Mouse (Mus musculus) heart, embryonic 11.5 days (tissue): ENCODE data around the gene Unkl. TPM values are rescaled to one million over a fixed set of nuclear protein-coding genes. Genes with fewer than 3 reads are reported as not detected.

Source experiments
- ATAC-seq: fragments of 200-750 bp; cut with Nextera tagmentation; replicated peaks from 2 replicates; pipeline ENCODE4 v1.8.0; 2017; ENCODE audit warnings: moderate library complexity; ENCODE audit not compliant: insufficient number of reproducible peaks, low FRiP score, low TSS enrichment
- H3K27ac ChIP-seq: fragments of 300-500 bp; sonication (generic); 2 replicates; pipeline ENCODE4 v1.5.1; 2014; ENCODE audit warnings: mild to moderate bottlenecking, low read depth, low read length
- H3K27me3 ChIP-seq: fragments of 300-500 bp; sonication (generic); 2 replicates; pipeline ENCODE4 v1.6.1; 2014; ENCODE audit warnings: mild to moderate bottlenecking, low read length, mixed read lengths; ENCODE audit not compliant: control insufficient read depth, insufficient read depth
- H3K36me3 ChIP-seq: fragments of 300-500 bp; sonication (generic); 2 replicates; pipeline ENCODE4 v1.6.1; 2014; ENCODE audit warnings: mild to moderate bottlenecking, low read length, moderate library complexity, mixed read lengths; ENCODE audit not compliant: control insufficient read depth, insufficient read depth
- H3K4me1 ChIP-seq: fragments of 300-500 bp; sonication (generic); 2 replicates; pipeline ENCODE4 v1.6.1; 2014; ENCODE audit warnings: low read length; ENCODE audit not compliant: control insufficient read depth, insufficient read depth
- H3K4me2 ChIP-seq: fragments of 300-500 bp; sonication (generic); 2 replicates; pipeline ENCODE4 v1.6.1; 2014; ENCODE audit warnings: mild to moderate bottlenecking, moderate library complexity
- H3K4me3 ChIP-seq: fragments of 300-500 bp; sonication (generic); 2 replicates; pipeline ENCODE4 v1.5.1; 2014; ENCODE audit warnings: low read depth, low read length
- H3K9ac ChIP-seq: fragments of 300-500 bp; sonication (generic); 2 replicates; pipeline ENCODE4 v1.6.1; 2014; ENCODE audit warnings: mild to moderate bottlenecking, low read depth, low read length, moderate library complexity
- H3K9me3 ChIP-seq: fragments of 300-500 bp; sonication (generic); replicated peaks from 2 replicates; pipeline ENCODE4 v1.6.1; 2016; ENCODE audit warnings: low read length; ENCODE audit not compliant: control insufficient read depth
- WGBS: fragments of 180-500 bp; shearing (Covaris S2); extraction: QIAGEN DNeasy Blood & Tissue Kit; methylation state at CpG from one replicate; pipeline ENCODE4 v1.1.7; 2014; ENCODE audit not compliant: insufficient replicate concordance; 5-methylcytosine and 5-hydroxymethylcytosine counted together
- polyA plus RNA-seq: library from polyadenylated mRNA; unstranded; fragments of >200 nt; fragmentation: Nextera tagmentation; extraction: Ambion mirVana; gene quantifications from 2 replicates; pipeline ENCODE4 v1.2.1, GENCODE M21; 2014

Gene Unkl
- polyA plus RNA-seq, 1 experiment from 2014 or later: 3.2 TPM

DNA sequence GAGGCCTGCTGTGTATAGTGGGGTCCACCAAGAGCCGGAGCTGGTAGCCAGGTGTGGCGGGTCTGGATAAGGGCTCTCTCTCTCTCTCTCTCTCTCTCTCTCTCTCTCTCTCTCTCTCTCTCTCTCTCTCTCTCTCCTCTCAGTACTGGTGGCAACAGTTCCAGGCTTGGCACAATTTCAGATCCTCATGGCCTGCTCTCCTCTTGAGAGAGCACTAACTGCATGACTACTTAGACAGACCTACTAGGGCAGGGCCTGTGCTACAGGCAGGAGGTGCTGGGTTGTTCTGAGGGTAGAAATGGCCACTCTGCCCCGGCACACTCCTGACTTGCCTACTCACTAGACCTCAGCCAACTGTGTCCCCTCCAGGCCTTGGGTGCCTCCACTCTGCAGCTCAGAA is 15.6 kb upstream of the Unkl start:
- H3K4me3 ChIP-seq: no peak overlapping the region
- ATAC-seq: no peak
- no peak overlapping the region for H3K4me2 ChIP-seq
- H3K36me3 ChIP-seq: no peaks in the 10 kb centered on the region
- 83% methylated on average over 3 of the region's 3 CpGs for WGBS
- H3K9ac ChIP-seq: no peak overlapping the region
- no peak overlapping the region for H3K27ac ChIP-seq
- H3K9me3 ChIP-seq: no peaks in the 10 kb centered on the region
- H3K4me1 ChIP-seq: peaks cover 3% of the 10 kb centered on the region; the same call in 1 of the 2 replicates
- H3K27me3 ChIP-seq: peaks cover 3% of the 10 kb centered on the region; the same call in 1 of the 2 replicates

DNA sequence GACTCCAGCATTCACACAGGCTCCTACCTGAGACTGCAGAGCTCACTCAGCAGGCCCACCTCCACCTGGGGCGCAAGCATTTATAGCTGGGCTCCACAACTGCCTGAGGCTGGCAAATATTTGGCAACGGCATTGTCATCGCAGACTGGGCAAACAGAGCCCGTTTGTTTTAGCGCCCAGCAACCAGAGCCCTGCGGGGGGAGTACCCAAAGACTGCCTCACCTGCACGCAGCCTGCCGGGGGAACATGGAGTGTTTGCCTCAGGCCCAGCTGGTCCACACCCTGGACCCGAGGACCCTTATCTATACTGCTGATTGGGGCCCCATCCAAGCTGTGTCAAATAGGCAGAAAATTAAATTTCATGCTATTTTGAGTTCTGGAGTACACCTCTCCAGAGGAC is 12.8 kb upstream of the Unkl start, which contains the start of gene Gm38655:
Gene Gm38655 (minus strand): TSS at position 61 of the 400 bp plus-strand sequence.
- 0 out of 2 replicates have a peak, but pooled peaks cover 3% of the 10 kb centered on the region for H3K27me3 ChIP-seq
- H3K4me2 ChIP-seq: no peak within 1 kb of the TSS
- H3K27ac ChIP-seq: no peak within 1 kb of the TSS
- WGBS: 60% methylated on average over 9 of the region's 9 CpGs
- peaks cover 3% of the 10 kb centered on the region; the same call in 1 of the 2 replicates for H3K4me1 ChIP-seq
- no peaks in the 10 kb centered on the region for H3K36me3 ChIP-seq
- ATAC-seq: no peak
- H3K9me3 ChIP-seq: no peaks in the 10 kb centered on the region
- no peak within 1 kb of the TSS for H3K9ac ChIP-seq
- H3K4me3 ChIP-seq: no peak within 1 kb of the TSS

DNA sequence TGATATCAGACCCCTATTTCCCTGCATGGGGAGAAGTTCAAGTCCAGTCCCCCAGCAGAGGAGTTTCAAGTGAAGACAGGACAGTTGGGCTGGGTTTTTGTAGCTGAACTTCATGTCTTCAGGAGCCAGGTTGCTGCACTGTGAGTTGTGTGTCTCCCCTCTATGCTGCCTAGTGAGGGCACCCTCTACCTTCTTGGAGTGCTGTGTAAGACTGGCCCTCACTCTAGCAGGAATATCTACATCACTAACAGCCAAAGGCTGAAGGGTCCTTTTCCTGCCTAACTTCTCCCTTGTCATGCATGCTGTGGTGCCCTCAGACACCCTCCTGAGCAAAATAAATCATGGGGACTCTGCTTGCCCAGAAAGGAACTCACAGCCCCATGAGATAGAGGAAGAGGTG is 5.0 kb upstream of the Unkl start:
- peak overlapping the region; percentile 87; the same call in 1 of the 2 replicates for H3K4me3 ChIP-seq
- peak overlapping the region; percentile 73; the same call in 1 of the 2 replicates for H3K4me2 ChIP-seq
- ATAC-seq: no peak
- no peak overlapping the region for H3K27ac ChIP-seq
- no peaks in the 10 kb centered on the region for H3K9me3 ChIP-seq
- H3K36me3 ChIP-seq: no peaks in the 10 kb centered on the region
- peak overlapping the region; percentile 83; the same call in 1 of the 2 replicates for H3K9ac ChIP-seq
- peaks cover 13% of the 10 kb centered on the region for H3K4me1 ChIP-seq
- H3K27me3 ChIP-seq: 0 out of 2 replicates have a peak, but pooled peaks cover 2% of the 10 kb centered on the region

DNA sequence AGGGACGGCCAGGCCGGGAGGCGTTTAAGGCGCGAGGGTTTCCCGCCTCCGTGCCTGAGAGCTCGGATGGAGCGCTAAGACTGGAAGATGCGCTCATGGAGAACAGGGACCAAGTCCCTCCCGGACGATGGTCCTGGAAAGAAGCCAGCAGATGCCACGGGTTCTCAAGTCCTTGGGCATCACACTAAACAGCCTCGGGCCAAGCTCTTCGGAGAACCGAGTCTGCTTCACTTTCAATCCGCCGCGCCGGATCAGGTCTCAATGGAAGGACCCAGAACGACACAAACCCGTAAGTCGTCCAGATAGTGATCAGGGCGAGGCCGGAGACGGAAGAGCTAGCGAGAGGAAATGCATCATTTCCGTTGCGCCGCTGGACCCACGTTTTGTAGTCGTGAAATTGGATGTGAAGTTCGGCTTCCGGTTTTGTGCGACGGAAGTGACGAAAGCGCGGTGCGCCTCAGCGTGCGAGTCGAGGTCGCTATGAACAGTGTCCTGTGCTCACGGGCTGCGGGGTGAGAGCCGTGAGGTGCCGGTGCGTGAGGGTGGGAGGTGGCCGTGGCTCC is 4.0 kb upstream of the Unkl start, which contains the start of gene BC003965:
Gene BC003965 (plus strand): TSS at position 426 of the 563 bp plus-strand sequence.
- H3K27ac ChIP-seq: peak within 1 kb of the TSS; percentile 93
- H3K27me3 ChIP-seq: 0 out of 2 replicates have a peak, but pooled peaks cover 2% of the 10 kb centered on the region
- WGBS: under 1% methylated on average over 50 of the region's 50 CpGs
- H3K4me2 ChIP-seq: peak within 1 kb of the TSS; percentile 73
- no peaks in the 10 kb centered on the region for H3K9me3 ChIP-seq
- no peaks in the 10 kb centered on the region for H3K36me3 ChIP-seq
- H3K9ac ChIP-seq: peak within 1 kb of the TSS; percentile 83
- H3K4me1 ChIP-seq: peaks cover 15% of the 10 kb centered on the region
- peak; percentile 60 for ATAC-seq
- peak within 1 kb of the TSS; percentile 87 for H3K4me3 ChIP-seq

DNA sequence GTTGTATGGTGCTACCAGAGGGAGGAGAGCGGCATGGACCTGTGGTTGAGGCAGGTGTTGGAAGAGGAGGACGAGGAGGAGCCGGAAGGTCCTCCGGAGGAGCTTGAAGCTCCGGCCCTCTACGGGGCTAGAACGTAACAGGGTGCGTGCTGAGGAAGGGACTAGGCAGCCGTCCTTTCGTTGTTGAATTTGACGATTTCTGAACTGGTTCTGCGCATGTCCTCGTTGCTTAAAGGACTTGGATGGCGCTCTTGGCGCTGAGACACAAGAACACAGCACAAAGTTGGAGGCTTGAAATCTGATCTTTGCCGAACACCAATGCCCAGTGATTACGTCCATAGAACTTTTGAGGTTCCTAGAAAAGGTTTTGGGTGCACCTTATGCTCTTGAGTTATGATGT is 3.2 kb upstream of the Unkl start:
- no peak for ATAC-seq
- H3K4me3 ChIP-seq: peak overlapping the region; percentile 87
- WGBS: 6% methylated on average over 17 of the region's 17 CpGs
- H3K36me3 ChIP-seq: no peaks in the 10 kb centered on the region
- H3K27me3 ChIP-seq: 0 out of 2 replicates have a peak, but pooled peaks cover 2% of the 10 kb centered on the region
- peak overlapping the region; percentile 73 for H3K4me2 ChIP-seq
- peak overlapping the region; percentile 93; the same call in 1 of the 2 replicates for H3K27ac ChIP-seq
- peak overlapping the region; percentile 83 for H3K9ac ChIP-seq
- H3K4me1 ChIP-seq: peaks cover 16% of the 10 kb centered on the region
- no peaks in the 10 kb centered on the region for H3K9me3 ChIP-seq

DNA sequence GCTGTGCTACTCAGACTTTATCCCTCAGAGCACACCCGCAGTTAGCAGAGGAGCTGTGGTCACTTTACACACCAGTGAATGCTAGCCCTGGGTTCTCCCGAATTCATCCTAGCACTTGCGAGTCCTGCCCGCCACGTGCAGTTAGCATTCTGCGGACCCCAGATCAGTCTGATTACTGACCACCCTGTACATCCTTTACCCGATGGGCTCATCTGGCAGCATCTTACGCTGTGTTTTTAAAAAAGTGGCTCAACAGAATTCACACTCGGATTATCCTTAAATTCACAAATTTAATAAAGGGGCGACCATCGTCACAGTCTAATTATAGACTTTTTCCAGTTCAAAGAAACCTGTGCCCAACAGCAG is 430 bp upstream of the Unkl start:
- 5% methylated on average over 11 of the region's 11 CpGs for WGBS

DNA sequence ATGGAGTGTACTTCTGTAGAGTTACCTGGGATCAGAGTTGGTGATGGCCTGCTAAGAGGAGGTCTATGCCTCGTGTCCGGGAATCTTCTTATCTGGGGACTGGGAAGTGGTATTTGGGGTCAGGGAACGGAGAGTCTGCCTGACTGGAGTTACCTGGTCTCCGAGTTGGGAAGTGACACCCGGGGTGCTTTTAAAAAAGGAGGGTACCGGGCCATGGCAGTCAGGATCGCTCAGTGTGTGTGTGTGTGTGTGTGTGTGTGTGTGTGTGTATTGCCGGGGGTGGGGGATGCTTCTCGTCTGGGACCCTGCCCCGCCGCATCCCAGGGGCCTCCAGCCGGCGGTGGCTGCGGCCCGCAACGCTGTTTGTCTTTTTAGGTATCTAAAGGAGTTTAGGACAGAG is 894 bp downstream of the Unkl start:
- 4% methylated on average over 16 of the region's 16 CpGs for WGBS
- peak overlapping the region; percentile 99 for H3K4me3 ChIP-seq
- peak overlapping the region; percentile 93 for H3K9ac ChIP-seq
- H3K27me3 ChIP-seq: no peaks in the 10 kb centered on the region
- peaks cover 11% of the 10 kb centered on the region for H3K4me1 ChIP-seq
- H3K4me2 ChIP-seq: peak overlapping the region; percentile 84
- no peak for ATAC-seq
- no peaks in the 10 kb centered on the region; the same call in 1 of the 2 replicates for H3K36me3 ChIP-seq
- H3K27ac ChIP-seq: no peak overlapping the region
- no peaks in the 10 kb centered on the region for H3K9me3 ChIP-seq

More for the DNA sequence above, 430 bp upstream of the Unkl start:
- Histone ChIP-seq H3K4me3 (peak overlapping the region; percentile 99), H3K27me3 (no peaks in the 10 kb centered on the region), H3K9me3 (no peaks in the 10 kb centered on the region), H3K36me3 (no peaks in the 10 kb centered on the region; the same call in 1 of the 2 replicates), H3K27ac (peak overlapping the region; percentile 75; the same call in 1 of the 2 replicates), H3K9ac (peak overlapping the region; percentile 93), H3K4me2 (peak overlapping the region; percentile 84), H3K4me1 (peaks cover 16% of the 10 kb centered on the region)
- ATAC-seq: no peak

DNA sequence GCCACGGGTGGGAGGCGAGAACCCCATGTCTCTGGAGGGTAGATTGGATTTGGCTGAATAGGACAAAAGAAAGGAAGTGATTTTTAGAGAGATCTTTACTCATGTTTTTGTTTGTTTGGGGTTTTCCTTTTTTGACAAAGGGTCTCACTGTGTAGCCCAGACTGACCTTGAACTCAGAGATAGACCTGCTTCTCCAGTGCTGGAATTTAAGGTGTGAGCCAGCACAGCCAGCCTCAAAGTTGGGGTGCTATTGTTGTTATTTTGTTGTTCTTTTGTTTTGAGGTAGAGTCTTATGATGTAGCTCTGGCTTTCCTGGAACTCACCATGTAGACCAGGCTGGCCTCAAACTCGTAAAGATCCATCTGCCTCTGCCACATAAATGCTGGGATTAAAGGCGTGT is 14.2 kb downstream of the Unkl start:
- H3K36me3 ChIP-seq: peaks cover 27% of the 10 kb centered on the region
- H3K9ac ChIP-seq: no peak overlapping the region
- H3K27ac ChIP-seq: no peak overlapping the region
- no peaks in the 10 kb centered on the region for H3K27me3 ChIP-seq
- no peak overlapping the region for H3K4me3 ChIP-seq
- no peak for ATAC-seq
- H3K4me1 ChIP-seq: no peaks in the 10 kb centered on the region
- WGBS: 87% methylated on average over 4 of the region's 4 CpGs
- H3K9me3 ChIP-seq: no peaks in the 10 kb centered on the region
- no peak overlapping the region for H3K4me2 ChIP-seq

DNA sequence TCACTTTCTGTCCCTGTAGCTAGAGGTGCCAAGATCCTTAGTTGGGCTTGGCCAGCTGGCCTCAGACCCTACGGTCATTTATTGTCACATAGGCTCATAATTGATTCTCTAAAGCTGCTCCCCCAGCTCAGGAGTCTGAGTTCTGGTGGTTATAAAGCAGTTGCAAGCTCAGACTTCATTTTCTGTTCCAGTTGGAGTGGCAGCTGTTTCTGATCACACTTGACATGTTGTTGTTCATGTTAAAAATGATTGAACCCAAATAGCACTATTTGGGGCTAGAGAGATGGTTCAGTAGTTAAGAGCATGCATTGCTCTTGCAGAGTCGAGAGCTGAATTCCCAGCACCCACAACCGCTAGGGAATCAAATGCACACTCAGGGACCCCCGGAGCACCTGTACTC is 21.8 kb downstream of the Unkl start:
- Histone ChIP-seq H3K4me3 (no peak overlapping the region), H3K27me3 (no peaks in the 10 kb centered on the region), H3K4me1 (no peaks in the 10 kb centered on the region), H3K9ac (no peak overlapping the region), H3K36me3 (peaks cover 31% of the 10 kb centered on the region), H3K4me2 (no peak overlapping the region), H3K9me3 (no peaks in the 10 kb centered on the region), H3K27ac (no peak overlapping the region)
- WGBS: 91% methylated on average over 4 of the region's 4 CpGs
- no peak for ATAC-seq
